Mouse (Mus musculus) lung, adult 2 months (tissue): ENCODE results near the gene Mpzl3. TPM values are rescaled to one million over a fixed set of nuclear protein-coding genes. Genes with fewer than 3 reads are reported as not detected.

Source experiments
- DNase-seq: peaks from one replicate; pipeline ENCODE4 v3.0.0; 2022
- H3K4me1 ChIP-seq: fragments of 200-500 bp; 2 replicates; pipeline ENCODE4 v1.6.1; 2011; ENCODE audit warnings: low read length; ENCODE audit not compliant: control insufficient read depth, insufficient read depth
- H3K4me3 ChIP-seq: fragments of 200-500 bp; replicated peaks from 2 replicates; pipeline ENCODE3; 2011; ENCODE audit warnings: low read depth, mild to moderate bottlenecking, control low read depth, low read length; ENCODE audit errors: extremely low read depth
- CTCF ChIP-seq: fragments of 200-500 bp; IDR thresholded peaks from 2 replicates; pipeline ENCODE4 v1.5.1; 2011; ENCODE audit warnings: mild to moderate bottlenecking, low read length, control low read depth; ENCODE audit not compliant: insufficient read depth
- POLR2A ChIP-seq: fragments of 200-500 bp; IDR thresholded peaks from 2 replicates; pipeline ENCODE4 v1.6.1; 2011; ENCODE audit warnings: low read depth, mild to moderate bottlenecking, control low read depth, low read length, borderline replicate concordance; ENCODE audit errors: extremely low read depth
- WGBS: fragments of 180-500 bp; shearing (Covaris S2); methylation state at CpG from one replicate; pipeline ENCODE4 v1.1.7; 2018; 5-methylcytosine and 5-hydroxymethylcytosine counted together
- polyA plus RNA-seq: library from polyadenylated mRNA; depleted of rRNA; stranded (reverse); fragments of >200 nt; gene quantifications from 2 replicates; pipeline ENCODE4 v1.2.3, GENCODE M21; 2012; rRNA removed

Gene Mpzl3
- polyA plus RNA-seq, 1 experiment = 10.7 TPM

DNA sequence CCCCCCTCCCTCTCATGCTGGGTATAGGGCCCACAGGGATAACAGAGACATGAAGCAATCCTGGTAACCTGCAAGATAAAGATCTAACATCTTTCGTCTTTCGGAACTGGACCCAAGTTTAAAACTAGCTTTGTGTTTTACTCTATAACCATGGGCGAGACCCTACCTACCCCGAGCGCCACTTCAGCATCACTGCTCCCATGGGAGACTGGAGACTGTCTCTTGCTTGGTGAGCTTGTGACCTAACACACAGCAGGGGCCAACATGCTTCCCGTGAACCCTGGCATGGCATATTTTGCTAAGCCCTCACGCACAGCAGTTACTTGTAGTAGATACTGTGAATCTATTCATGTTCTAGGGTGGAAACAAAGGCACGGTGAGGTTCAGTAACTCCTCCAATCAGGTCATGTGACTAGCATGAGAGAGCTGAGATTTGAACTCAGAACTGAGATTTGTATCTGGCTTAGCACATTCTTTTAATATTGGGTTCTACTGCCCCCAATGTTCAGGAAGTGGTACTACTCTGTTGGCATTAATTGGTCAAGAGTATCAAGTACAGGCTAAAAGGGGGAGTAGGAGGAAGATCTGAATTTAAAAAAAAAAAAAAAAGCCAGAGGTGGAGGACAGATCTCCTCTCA, 64.4 kb downstream of the Mpzl3 start:
- TF ChIP-seq CTCF (no peak), POLR2A (no peak)
- 88% methylated on average over 8 of the region's 8 CpGs for WGBS
- no peak for DNase-seq
- Histone ChIP-seq H3K4me1 (no peaks in the 10 kb centered on the region), H3K4me3 (no peak overlapping the region)

DNA sequence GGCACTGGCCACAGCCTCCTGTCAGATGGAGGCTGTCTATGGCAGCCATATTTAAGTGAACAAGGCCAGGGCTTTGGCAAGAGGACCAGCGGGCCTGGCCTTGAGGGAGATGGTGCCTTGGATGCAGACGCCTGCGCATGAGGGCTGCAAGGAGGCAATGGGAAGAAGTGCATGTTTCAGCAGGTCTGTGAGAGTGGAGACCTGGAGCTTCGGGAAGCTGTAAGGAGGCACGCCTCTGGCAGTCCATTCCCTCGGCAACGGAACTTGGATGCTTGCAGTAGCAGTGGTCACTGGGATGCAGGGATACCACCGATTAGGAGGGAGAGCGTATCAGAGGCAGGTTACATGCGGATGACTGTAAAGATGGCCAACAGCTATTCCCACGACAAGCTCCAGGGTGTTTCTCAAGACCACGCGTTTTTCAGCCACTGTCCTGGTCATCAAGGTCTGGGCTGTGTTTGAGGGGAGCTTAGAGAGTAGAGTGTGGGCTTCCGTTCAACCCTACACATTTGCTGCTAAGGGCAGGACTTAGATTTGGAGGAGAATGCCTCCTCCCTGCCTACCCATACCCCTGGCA, 65.1 kb downstream of the Mpzl3 start:
- DNase-seq = no peak
- no peak overlapping the region for H3K4me3 ChIP-seq
- WGBS = 87% methylated on average over 14 of the region's 14 CpGs
- H3K4me1 ChIP-seq = no peaks in the 10 kb centered on the region
- TF ChIP-seq CTCF (no peak), POLR2A (no peak)

DNA sequence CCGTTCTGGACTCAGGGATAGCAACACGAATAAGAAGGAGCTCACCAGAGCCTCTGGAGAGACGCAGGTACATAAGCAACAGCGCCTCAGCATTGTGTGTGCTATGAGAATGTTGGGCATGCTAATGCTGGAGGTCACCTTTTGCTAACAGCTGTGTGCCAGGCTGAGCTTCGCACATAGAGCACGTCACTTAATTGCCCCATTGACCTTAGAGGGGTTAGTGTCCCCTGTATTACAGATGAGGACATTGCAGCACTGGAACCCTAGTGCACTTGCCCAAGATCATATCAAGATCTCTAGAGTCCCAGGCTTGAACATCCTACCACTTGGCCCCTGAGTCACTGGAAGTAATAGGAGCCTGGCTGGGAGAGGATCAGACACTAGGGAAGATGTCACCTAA, 65.6 kb downstream of the Mpzl3 start:
- no peaks in the 10 kb centered on the region for H3K4me1 ChIP-seq
- 90% methylated on average over 6 of the region's 6 CpGs for WGBS
- no peak for TF ChIP-seq POLR2A
- no peak for TF ChIP-seq CTCF
- DNase-seq = no peak
- H3K4me3 ChIP-seq = no peak overlapping the region

DNA sequence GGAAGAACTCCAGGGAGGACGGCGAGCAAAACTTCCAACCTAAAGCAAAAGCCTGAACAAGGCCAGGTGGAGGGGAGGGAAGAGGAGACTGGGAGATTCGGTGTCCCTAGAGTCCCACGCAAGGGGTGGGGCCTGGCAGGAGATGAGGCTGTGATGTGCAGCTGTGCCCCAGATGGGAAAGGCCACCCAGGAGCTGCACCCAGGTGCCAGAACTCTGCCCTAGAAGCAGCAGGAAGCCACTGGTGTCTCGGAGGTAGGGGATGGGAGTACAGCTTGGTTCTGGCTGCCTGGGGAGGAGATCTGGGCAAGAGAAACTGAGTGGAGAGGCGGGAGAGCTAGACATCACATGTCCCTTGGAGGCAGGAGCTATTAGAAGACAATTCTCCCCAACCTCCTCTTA, 66.0 kb downstream of the Mpzl3 start:
- no peaks in the 10 kb centered on the region for H3K4me1 ChIP-seq
- TF ChIP-seq POLR2A = no peak
- no peak for TF ChIP-seq CTCF
- no peak for DNase-seq
- H3K4me3 ChIP-seq = no peak overlapping the region
- 60% methylated on average over 6 of the region's 6 CpGs for WGBS

DNA sequence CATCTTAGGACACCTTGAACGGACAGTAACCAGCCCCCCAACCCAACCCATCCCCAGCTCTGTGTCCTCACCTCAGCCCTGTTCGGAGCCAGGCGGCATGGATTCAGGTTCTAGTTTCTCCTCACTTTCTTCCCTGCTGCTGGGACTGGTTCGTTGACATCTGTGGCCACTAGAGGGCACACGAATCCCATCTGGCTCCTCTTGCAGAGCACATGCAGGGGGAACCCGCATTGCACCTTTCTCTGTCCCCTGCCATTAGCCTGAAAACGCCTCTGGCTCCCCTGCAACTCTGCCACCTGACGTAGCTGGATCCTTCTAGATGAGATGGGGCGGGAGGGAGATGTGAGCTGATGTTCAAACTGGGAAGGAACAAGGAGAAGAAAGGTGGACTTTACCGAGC, 66.8 kb downstream of the Mpzl3 start:
- WGBS = 4% methylated on average over 10 of the region's 10 CpGs
- TF ChIP-seq CTCF (peak; percentile 96), POLR2A (no peak)
- H3K4me1 ChIP-seq = no peaks in the 10 kb centered on the region
- no peak overlapping the region for H3K4me3 ChIP-seq
- DNase-seq = peak; percentile 71

DNA sequence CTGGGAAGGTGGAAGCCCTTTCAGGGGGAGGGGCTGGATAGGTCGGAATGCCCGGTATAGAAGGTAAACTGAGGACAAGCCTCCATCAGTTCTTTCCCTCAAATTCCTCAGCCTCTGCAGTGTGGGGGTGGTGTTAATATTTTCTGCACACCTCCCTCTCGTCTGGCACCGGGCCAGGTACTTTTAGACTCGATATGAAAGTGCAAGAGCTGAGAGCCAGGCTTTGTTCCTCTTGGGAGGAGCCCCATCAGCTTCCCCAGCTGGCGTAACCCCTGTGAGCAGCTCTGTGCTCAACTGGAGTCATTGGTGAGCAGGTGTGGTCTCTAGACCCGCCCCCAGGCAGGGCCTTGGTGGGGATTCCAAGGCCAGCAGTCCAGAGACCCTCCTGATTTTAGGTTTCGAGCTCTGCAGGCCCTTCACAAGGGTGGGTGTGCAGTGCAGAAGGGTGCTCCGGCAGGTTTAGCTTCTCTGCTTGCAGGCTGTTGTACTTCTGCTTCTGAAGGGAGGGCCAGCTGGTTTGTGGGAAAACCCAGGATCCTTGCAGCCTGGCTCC, 67.3 kb downstream of the Mpzl3 start:
- no peaks in the 10 kb centered on the region for H3K4me1 ChIP-seq
- peak; percentile 56 for DNase-seq

DNA sequence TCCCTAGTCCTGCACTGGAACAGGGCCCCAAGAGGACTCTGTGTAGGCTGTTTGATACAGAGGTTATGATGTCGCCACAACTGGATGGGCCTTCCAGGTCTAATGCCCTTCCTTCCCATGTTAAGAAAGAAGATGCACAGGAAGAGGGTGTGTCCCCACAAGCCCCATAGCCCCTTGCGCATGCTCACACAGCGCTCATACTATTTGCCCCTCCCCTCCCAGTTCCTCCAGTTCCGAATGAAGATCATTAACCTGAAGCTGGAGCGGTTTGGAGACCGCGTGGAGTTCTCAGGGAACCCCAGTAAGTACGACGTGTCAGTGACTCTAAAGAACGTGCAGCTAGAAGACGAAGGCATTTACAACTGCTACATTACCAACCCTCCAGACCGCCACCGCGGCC, 70.2 kb downstream of the Mpzl3 start:
- Histone ChIP-seq H3K4me1 (no peaks in the 10 kb centered on the region), H3K4me3 (no peak overlapping the region)
- no peak for DNase-seq
- 88% methylated on average over 14 of the region's 14 CpGs for WGBS
- no peak for TF ChIP-seq POLR2A
- TF ChIP-seq CTCF = no peak

More for the DNA sequence above, 67.3 kb downstream of the Mpzl3 start:
- WGBS = 15% methylated on average over 9 of the region's 9 CpGs
- no peak overlapping the region for H3K4me3 ChIP-seq
- TF ChIP-seq CTCF (no peak), POLR2A (no peak)

DNA sequence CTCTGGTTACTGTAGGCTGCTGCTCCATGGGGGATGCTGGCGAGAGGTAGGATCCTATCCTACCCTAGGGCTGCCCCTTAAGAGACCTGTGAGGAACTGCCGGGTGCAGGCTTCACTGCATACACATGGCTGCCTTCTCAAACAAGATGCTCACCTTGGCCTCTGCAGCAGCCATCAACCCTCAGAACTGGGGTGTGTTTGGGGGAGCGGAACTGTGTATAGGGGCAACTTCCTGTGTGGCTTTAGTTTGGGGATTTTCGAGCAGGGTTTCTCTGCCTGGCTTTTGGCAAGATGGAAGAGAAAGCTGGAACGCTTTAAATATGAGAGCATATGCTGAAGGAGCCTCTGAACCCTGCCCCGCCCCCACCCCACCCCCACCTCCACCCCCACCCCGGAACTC, 72.0 kb downstream of the Mpzl3 start:
- Histone ChIP-seq H3K4me3 (no peak overlapping the region), H3K4me1 (no peaks in the 10 kb centered on the region)
- WGBS = 44% methylated on average over 7 of the region's 7 CpGs
- no peak for DNase-seq
- TF ChIP-seq POLR2A (no peak), CTCF (no peak)

Other genes starting within 250 kb of the Mpzl3 start
- 18.8 and 22.6 TPM in 2 replicates for gene Kmt2a, start 173.9 kb upstream of the Mpzl3 start, polyA plus RNA-seq
- gene Atp5l, start 134.4 kb upstream of the Mpzl3 start, polyA plus RNA-seq = 105 and 150 TPM in 2 replicates
- 7.3 and 13.6 TPM in 2 replicates for gene Ube4a, start 89.6 kb upstream of the Mpzl3 start, polyA plus RNA-seq
- 1.3 and 2.3 TPM in 2 replicates for gene Cd3g, start 74.8 kb upstream of the Mpzl3 start, polyA plus RNA-seq
- 1.6 and 2.0 TPM in 2 replicates for gene Cd3d, start 73.4 kb upstream of the Mpzl3 start, polyA plus RNA-seq
- gene Cd3e, start 45.6 kb upstream of the Mpzl3 start, polyA plus RNA-seq = 3.0 and 4.8 TPM in 2 replicates
- gene Mpzl2, start 15.4 kb upstream of the Mpzl3 start, polyA plus RNA-seq = 3.3 and 8.6 TPM in 2 replicates
- 0.69 and 1.3 TPM in 2 replicates for gene Jaml, start 24.0 kb downstream of the Mpzl3 start, polyA plus RNA-seq
- gene Scn2b, start 62.6 kb downstream of the Mpzl3 start, polyA plus RNA-seq = 0.38 and 0.39 TPM in 2 replicates
- gene Scn4b, start 83.2 kb downstream of the Mpzl3 start, polyA plus RNA-seq = 0.34 and 1.0 TPM in 2 replicates
- gene BC049352, start 126.8 kb downstream of the Mpzl3 start, polyA plus RNA-seq = not detected in 2 replicates
- gene Tmprss4, start 148.9 kb downstream of the Mpzl3 start, polyA plus RNA-seq = 18.2 and 24.1 TPM in 2 replicates
- 10.3 and 12.9 TPM in 2 replicates for gene Il10ra, start 214.0 kb downstream of the Mpzl3 start, polyA plus RNA-seq